Mouse (Mus musculus): ENCODE results near the gene Spata32.
"Not testable (repeated sequence)": the region's sequence is repeated elsewhere in the genome, so short reads cannot be mapped to it uniquely, and the experiment has no call there.

Spata32 gene

GRCm38 (mm10) chr11:103246081-103246730 lies 28.0 kb upstream of the Spata32 start:
- peak; percentile 65 for DNase-seq

GRCm38 (mm10) chr11:103244856-103245255 lies 26.6 kb upstream of the Spata32 start:
- no peak for DNase-seq

GRCm38 (mm10) chr11:103240740-103241139 lies 22.5 kb upstream of the Spata32 start:
- no peak for DNase-seq

GRCm38 (mm10) chr11:103237757-103238156 lies 19.5 kb upstream of the Spata32 start:
- no peak for DNase-seq

- no peak for DNase-seq
These were observed 18.7 kb upstream of the Spata32 start for GRCm38 (mm10) chr11:103236903-103237302.

GRCm38 (mm10) chr11:103236431-103236830 lies 18.2 kb upstream of the Spata32 start:
- no peak for DNase-seq

GRCm38 (mm10) chr11:103235702-103236101 lies 17.5 kb upstream of the Spata32 start:
- no peak for DNase-seq

- no peak for DNase-seq
These were observed 16.2 kb upstream of the Spata32 start for GRCm38 (mm10) chr11:103234447-103234846.

GRCm38 (mm10) chr11:103232966-103233365 lies 14.7 kb upstream of the Spata32 start:
- peak; percentile 83 for DNase-seq

- no peak for DNase-seq
These were observed 13.1 kb upstream of the Spata32 start for GRCm38 (mm10) chr11:103231367-103231766.

GRCm38 (mm10) chr11:103230626-103231025 lies 12.4 kb upstream of the Spata32 start:
- DNase-seq = no peak

GRCm38 (mm10) chr11:103229608-103230007 lies 11.4 kb upstream of the Spata32 start:
- DNase-seq = no peak

- DNase-seq = no peak
These were observed 5.8 kb upstream of the Spata32 start for GRCm38 (mm10) chr11:103223951-103224456.

GRCm38 (mm10) chr11:103223444-103223843 lies 5.2 kb upstream of the Spata32 start:
- DNase-seq = peak; percentile 60

GRCm38 (mm10) chr11:103222718-103223117 lies 4.5 kb upstream of the Spata32 start:
- DNase-seq = not testable (repeated sequence)

- no peak for DNase-seq
These were observed 3.2 kb upstream of the Spata32 start for GRCm38 (mm10) chr11:103221437-103221836.

- no peak for DNase-seq
These were observed 1.8 kb upstream of the Spata32 start for GRCm38 (mm10) chr11:103219995-103220394.

GRCm38 (mm10) chr11:103219259-103219658 lies 1.0 kb upstream of the Spata32 start:
- no peak for DNase-seq

GRCm38 (mm10) chr11:103218517-103218901 lies 277 bp upstream of the Spata32 start:
- no peak for DNase-seq

GRCm38 (mm10) chr11:103215355-103215754 lies 2.9 kb downstream of the Spata32 start:
- DNase-seq = no peak

GRCm38 (mm10) chr11:103213712-103214111 lies 4.5 kb downstream of the Spata32 start:
- DNase-seq = no peak

- no peak for DNase-seq
These were observed 7.9 kb downstream of the Spata32 start for GRCm38 (mm10) chr11:103210291-103210690.

- DNase-seq = no peak
These were observed 9.8 kb downstream of the Spata32 start, which contains the start of gene 1700023F06Rik for GRCm38 (mm10) chr11:103208458-103208857. 1700023F06Rik (minus strand) TSS chr11:103208558.

GRCm38 (mm10) chr11:103206203-103206602 lies 12.0 kb downstream of the Spata32 start:
- peak; percentile 67 for DNase-seq

- no peak for DNase-seq
These were observed 15.9 kb downstream of the Spata32 start for GRCm38 (mm10) chr11:103202376-103202775.
